Mouse (Mus musculus) urinary bladder, adult 18-20 months (tissue): ENCODE measurements at regions not wholly inside any gene's neighbourhood (a gene's known extent, or its start where the extent isn't known, plus 50 kb on each side); places are given as distances from the start of the nearest gene placed in this dataset.

ENCODE experiments used
- DNase-seq, 2 experiments: peaks; one replicate each; pipeline ENCODE4 v3.0.0; 2022; ENCODE audit warnings: low spot score in 2 of 2, mixed read lengths in 2 of 2

DNA sequence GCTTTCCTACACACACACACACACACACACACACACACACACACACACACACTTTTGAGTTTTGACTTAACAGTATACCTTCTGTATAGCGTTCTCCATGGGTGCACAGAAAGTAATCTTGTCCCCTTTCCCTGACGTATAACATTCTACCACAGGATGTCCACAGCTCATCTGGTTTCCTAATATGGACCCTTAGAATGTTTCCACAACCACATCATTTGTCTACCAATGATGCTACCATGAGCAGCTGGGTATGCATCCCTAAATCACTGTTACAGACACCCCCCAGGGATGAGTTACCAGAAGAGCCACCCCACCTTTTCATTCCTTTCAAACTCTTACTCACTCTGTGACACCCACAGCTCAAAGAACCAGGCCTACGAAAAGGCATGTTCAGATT, 166.8 kb upstream of the Rreb1 start:
- no peak for DNase-seq

DNA sequence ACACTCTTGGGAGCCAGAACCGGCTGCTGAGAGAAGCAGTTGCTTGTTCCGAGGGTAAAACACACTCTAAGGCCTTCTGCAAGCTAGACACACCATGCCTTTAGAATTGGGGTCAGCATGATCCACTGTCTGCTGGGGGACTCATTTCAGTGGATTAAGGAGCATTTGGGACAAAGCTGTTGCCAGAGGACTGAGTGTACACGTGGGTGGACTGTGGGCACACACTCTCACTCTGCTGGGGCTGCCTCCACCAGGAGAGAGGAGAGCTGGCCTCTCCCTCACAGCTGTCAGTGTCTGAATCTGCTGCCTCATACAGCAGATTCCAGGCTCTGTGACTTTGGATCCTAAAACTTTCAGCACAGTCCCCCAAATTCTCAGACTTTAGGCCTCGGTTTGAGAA, 161.2 kb upstream of the Rreb1 start:
- no peak for DNase-seq

DNA sequence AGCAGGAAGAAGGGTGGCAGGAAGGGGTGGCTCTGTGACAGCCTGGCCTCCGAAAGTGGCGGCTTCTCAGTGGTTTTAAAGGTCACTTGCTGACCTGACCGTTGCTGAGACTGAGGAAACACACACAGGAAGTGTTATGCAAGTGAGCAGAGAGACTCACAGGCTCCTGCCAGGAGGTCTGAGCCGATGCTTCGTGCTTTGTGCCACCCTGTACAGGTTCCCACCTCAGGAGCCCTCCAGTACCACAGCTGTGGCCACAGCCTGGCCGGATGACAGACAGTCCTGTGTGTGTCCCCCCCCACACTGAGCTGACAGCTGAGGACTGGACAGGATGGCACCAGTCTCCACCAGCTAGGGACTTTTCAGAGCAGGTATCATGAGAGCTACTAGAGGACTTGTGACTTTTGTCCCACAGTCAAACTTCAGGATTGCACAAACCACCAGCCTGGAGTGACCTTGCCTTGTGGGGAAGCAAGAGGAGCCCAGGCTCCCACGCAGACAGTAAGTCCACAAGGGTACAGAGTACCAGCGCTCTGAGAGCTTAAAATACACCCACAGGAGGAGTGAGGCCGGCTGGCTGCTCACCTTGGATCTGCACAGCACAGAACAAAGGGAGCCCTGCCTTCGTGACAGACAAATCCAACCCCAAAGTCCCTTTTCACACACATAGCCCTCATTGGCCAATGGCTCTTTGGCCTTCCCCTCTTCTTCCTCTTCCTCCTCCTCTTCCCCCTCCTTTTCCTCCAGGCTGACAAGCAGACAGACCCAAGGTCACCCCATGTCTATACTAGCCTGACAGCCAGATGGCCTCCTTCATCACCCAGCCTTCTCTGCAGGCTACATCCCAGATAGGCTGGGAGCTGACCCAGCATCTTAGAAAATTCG, 158.1 kb upstream of the Rreb1 start:
- peak; percentile 28 to 39 for DNase-seq

DNA sequence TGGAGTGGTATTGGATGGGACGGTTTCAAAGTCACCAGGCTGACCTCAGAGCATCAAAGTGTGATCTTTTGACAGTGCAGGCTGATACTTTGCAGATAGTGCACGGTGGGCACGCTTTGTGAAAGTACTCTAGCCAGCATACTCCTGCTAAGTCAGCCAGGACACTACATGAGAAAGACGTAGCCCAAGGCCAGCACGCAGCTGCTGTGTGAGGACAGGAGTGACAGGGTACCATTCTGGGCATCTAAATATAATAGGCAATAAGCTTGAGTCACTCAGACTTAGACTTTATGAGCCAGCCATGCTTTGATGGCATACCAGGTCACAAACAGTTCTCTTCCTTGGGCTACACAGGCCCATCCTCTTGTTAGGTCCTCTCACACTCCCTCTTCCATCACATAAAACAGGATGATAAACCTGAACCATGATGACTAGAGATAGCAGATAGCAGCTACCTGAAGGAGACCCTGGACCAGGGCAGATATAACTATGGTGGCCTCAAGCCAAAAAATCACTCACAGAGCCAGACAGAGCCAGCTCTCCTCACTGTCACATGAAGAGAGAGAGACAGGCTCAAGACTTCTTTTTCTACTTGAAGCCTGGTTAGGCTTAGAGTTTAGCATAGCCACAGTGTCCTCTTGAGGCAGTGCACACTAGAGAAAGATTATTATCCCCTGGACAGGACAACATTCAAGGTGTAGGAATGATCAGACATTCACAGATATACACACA, 156.7 kb upstream of the Rreb1 start:
- DNase-seq: no peak

DNA sequence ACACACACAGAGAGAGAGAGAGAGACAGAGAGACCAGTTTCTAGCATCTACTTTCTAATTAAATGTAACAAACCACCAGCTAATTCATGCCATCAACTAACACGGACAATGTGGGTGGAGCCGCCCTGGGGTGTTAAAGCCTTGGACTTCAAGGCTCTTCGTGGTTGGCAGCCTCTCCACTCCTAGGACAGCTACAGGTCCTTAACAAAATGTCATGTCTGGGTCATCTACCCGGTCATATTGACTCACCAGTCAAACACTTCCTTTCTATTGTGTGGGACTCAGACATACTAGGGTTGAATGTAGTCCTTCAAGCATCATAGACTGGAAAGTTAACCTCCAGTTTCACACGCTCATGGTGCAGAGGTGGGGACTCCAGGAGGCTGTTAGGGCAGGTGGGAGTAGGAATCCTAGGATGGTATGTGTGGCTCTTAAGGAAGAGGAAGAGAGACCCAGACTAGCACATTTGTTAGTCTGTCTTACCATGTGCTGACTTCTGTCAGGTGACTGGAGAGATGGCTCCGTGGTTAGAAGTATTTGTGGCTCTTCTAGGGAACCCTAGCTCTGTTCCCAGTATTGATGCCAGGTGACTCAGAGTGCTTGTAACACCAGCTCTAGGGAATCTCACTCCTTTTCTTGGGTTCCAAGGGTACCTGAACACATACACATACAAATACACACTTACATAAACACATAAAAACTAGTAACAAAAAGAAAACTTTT, 155.7 kb upstream of the Rreb1 start:
- DNase-seq: no peak

DNA sequence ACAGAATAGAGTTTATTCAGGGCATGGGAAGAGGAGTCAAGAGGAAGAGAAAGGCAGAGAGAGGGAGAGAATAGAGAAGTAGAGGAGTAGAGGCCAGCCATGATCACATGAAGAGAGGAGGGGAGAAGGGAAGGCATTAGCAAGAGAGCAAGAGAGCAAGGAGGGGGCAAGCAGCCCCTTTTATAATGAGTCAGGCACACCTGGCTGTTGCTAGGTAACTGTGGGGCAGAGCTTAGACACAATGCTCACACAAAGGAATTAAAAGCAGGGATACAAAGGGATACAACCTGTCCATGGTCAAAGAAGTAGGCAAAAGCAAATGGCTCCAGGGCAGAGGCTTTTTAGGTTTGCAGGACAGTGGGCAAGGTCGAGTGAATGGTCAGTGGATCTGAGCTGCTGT, 153.5 kb upstream of the Rreb1 start:
- no peak for DNase-seq

DNA sequence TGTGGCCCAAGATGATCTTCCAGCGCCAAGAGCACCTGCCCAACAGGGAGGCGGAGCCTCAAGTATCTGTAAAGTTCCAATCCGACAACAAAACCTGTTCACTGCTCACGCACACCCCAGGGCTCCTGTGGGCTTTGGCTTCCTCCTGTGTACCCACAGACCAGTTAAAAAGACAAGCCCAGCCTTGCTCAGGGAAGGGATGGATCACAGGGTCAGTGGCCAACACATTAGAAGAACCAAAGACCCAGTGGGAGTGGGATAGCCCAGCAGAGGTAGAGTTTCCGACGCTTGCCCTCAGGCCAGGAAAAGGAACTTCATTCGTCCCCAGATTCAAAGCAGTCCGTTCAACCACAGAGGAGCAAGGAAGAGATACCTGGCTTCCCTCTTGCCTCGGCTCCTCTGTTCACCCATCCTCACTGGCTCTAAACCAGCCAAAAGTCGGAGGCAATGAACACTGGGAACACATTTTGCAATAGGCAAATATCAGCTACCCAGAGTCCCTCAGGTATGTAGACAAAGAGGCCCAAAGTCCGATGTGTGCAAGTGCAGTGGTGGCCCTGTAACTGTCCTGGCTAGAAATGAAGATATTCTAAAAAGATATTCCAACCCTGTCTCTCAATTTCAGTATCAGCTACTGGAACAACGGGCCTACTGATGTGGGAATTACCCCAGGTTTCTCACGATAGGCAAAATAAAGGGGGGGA, 152.5 kb upstream of the Rreb1 start:
- DNase-seq: no peak

DNA sequence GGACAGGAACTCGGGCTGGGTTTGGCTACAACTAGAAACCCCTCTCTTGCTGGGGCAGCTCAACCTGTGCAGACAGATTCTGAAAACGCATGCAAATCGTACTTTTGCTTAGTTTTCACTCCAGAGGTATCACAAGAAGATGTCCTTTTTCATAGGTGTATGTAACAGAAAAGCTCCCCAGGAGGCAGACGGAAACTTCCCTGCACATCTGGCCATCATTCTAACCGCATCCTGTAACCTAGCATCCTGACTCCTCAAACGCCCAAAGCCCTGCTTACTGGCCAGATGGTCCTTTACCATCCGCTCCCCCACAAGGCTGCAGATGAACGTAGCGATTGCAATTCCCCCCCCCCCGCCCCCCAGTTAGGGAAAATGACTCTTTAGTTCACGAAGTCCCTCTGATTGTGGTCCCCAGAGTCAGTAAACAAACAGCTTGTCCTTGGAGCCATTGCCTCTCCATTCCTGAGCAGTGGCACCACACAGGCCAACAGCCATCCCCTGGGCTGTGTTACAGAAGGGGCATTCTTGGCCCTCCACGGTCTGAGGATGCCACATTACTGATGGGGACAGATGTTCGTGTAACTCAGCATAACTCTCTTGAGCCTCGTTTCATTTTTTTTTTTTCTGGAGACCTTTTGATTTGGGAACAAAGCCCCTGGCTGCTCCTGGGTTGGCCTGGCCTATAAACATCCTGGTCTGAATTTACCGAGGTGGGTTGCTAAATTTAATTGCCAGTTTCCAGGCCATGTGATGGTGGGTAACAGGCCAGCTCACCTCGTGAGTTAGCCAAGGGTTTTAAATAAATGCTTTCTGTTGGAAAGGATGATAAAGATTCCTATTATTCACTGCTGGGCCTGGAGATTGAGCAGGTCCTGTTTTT, 149.6 kb upstream of the Rreb1 start:
- no peak for DNase-seq

DNA sequence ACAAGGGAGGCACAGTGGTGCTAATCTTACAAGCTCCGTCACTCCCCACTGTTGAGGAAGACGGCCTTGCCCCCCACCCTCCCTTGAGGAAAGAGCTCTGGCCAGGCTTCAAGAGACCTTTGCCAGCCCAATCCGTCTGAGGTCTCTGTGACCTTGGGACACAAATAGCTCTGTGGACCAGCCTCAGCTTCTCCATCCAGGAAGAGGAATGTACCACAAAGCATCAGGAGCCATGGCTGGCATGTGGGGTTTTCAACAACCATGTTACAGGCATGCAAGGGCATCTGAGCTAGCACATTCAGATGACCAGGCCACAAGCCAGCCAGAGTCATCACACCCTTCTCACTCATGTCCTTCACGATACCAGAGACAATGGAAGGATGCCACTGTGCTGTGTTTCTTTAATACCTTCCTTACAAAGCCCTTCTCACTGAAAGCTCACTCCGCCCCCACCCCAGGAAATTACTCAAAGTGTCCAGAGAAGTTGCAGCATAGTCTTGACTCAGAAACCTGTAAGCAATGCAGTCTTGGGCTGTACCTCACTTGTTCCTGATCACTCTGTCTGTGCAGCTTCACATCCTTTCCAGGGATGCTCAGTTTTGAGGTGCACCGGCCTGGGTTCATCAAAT, 148.8 kb upstream of the Rreb1 start:
- no peak for DNase-seq

DNA sequence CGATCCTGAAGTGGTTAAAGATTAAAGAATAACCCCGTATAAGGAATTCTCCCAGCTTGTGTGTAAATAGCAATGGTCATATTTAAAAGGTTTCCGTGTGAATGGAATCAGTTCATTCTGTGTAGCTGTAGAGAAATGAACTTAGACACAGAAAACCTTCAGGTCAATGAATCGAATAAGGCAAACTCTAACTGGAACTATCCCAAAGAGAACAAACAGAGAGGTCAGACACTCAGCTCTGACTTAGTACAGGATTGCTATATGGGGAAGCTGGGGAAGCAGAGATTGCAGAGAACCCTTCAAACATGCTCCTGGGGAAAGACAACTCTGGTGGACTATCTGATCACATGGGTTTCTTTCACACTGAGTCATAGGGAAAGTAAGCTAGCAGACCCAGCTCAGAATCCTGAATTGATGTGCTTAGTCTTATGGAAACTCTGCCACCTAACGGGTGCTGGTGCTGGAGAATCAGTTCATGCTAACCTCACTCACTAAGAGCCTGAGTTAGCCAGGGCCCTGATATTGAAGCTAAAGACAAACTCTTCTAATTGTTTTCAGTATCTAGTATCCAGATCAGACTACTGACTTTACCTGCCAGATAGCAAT, 145.3 kb upstream of the Rreb1 start:
- DNase-seq: no peak

DNA sequence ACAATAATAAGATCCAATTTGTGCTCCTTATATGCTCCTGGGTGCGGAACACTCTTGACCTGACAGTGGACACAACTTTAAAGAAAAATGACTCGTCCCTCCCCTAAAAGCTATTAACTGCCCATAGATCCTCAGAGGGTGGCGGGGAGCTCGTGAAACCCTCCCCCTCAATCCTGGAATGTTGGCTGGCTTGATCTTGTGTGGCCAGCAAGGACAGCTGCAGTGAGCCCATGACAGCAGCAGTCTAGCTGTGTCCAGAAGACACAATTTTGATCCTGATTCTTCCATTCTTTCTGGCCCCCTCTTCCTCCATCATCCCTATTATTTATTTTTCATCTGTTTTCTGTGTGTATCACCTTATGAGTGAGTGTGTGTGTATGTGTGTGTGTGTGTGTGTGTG, 141.8 kb upstream of the Rreb1 start:
- DNase-seq: no peak

DNA sequence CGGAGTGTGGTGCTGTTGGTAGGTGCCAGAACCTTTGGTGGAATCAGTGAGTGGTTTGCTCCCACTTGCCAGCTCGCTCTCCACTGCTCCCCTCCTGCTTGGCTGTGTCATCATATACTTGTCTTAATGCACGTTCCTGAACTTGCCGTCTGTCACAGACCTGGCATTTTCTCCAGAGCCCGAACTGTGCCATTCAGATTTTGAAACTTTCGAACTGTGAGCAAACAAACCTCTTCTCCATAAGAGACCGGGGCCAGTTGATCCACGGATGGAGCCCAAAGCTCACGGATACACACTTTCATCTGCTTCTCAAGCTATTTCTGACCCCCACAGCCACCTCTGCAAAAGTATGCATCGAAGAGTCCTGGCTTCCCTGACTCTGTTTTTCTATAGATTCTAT, 141.0 kb upstream of the Rreb1 start:
- DNase-seq: no peak

DNA sequence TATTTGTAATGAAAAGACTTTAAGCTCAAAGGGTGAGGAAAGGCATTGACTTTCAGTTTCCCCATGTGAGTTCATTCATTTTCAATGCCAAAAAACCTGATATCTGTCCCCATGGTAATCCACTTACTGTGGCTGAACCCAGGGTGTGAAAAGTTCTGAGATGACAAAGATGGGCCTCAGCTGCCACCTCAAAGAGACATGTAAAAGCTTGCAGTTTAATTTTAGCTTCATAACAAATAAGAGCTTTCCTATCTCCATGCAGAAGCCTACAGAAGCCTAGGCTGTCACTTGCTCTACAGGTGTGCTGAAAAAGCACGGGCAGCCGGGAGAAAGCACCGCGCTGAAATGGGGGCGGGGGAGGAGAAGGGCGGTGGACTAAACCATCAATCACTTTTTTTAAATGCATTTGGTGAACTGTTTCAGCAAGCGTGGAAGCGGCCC, 140.1 kb upstream of the Rreb1 start:
- DNase-seq: no peak

DNA sequence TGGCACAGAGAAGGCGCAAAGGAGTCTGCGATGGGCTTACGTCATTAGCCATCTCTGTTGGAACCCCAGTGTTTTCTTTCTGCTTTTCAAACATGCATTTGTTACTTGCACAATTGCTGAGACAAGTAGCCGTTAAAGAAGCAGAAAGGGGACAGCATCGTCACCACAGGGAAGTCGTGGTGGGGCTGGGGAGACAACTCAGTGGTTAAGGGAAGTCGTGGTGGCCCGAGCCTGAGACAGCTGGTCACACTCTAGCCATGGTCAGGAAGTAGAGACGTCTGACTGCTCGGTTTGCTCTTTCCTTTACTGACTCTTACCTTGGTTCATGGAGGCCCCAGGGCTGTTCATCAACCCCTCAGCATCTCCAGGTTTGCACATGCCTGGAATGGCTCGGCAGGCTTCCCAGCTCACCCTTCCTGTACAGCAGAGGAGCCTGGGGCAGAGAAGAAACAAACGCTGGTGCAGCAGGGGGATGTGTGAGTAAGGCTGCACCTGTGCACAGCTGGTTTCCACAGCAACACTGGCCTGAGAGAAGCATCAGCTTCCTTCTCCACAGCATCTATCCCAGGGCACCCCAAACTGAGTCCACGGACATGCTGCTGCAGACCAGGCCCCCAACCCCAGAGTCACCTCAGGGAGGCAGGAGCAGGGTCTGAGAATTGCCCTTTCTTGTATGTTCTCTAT, 135.6 kb upstream of the Rreb1 start:
- DNase-seq: no peak

DNA sequence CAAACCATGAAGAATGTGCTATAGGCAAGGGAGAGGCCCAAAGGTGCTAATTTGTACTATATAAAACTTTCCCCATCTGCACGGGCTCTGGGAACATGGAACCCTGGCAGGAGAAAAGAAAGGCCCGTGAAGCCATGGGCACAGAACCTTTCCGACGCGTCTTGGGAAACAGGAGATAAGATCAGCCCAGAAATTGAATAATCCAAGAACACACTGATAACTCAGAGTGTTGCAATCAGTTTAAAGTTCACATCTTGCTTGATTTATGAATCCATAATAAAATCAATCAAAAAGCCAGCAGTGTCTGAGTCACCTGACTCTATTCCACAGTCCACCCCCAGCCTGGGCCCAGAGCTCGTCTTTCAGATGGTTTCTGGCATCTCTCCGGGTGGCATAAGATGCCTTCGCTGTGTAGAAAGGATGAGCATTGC, 133.4 kb upstream of the Rreb1 start:
- DNase-seq: no peak

DNA sequence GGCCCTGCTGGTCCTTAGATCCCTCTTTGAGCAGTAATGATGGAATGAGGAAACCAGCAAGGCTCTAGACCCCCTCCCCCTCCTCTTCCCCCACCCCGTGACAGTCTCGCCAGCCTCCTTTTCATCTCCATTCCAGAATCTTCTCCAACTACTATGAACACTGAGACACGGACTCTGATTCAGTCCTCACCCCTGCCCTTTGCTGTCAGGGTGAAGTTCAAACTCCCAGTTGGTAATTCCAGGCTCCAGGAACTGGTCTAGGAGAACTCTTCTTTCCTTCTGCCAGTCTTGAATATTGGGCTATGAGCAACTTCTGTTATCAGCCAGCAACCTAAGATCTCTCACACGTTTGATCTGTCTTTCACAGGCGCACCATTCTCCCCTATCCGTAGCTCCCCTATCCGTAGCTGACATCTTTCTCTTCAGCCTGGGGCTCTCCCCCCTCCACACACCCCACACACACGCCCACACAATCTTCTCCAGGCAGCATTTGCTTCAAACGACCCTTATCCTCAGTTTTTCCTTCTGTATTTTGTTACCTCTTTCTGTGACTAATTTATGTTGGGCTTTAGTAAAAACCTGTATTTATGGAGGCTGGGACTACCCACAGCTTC, 128.6 kb upstream of the Rreb1 start:
- no peak for DNase-seq

DNA sequence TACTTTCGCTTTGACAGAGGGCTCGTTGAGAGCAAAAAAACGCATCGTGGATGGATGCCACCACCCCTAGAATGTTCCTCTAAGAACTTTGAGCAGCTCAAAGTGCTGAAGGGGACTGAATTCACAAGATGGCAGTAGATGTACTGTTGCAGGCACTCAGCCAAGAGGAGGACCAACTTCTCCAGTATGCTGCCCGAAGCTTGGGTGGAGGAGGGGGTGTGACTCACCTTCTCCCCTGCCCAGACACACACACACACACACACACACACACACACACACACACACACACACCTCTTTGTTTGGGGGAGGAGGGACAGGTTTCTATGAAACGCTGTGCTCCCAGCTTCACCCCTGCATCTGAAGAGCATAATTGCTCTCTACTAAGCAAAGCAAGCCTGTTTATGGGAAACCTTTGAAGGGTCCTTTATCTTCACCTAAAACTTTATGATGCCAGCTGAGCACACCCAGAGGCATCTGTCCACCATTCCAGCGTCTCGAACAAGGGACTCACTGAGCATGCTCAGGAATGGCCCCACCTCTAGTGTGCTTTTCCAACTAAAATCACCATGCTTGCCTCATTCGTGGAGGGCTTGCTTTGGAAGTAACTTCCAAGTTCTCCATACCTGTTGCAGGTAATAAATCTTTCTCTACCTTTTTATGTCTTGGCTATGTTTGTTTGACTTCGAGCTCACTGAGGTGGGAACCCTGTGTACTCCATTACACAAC, 126.8 kb upstream of the Rreb1 start:
- DNase-seq: peak in 1 of 2 experiments; percentile 36

DNA sequence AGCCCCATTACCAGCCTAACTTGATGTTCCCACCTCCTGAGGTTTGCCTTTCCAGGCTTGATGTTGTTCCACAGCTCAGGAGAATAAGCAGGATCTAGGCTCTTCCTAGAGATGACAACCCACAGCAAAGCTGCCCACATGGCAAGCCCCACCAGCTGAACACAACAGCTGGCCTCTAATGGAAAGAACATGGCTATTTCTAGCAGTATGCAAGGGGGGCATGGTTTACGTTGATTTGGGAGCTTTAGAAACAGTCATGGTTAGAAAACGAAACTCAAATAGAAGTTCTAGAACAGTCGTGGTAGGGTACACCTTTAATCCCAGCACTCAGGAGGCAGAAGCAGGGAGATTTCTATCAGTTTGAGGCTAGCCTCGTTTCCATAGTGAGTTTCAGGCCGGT, 123.5 kb upstream of the Rreb1 start:
- no peak for DNase-seq
